Mouse (Mus musculus): ENCODE measurements around the gene Il23a. TPM values are rescaled to one million over a fixed set of nuclear protein-coding genes. Genes with fewer than 3 reads are reported as not detected.

Il23a gene
- polyA plus RNA-seq, 1 experiment from 2014 or later = not detected

- WGBS = 95% methylated on average over 8 of the region's 8 CpGs
- no peak overlapping the region for H3K4me3 ChIP-seq (ENCODE audit: low read depth, low read length)
- no peaks in the 10 kb centered on the region for H3K9me3 ChIP-seq (ENCODE audit: control insufficient read depth, low read length)
- peaks cover 25% of the 10 kb centered on the region for H3K36me3 ChIP-seq (ENCODE audit: control insufficient read depth, insufficient read depth, low read length)
- H3K4me1 ChIP-seq (ENCODE audit: control insufficient read depth, insufficient read depth, low read length) = no peaks in the 10 kb centered on the region
- H3K4me2 ChIP-seq = no peak overlapping the region
- DNase-seq (ENCODE audit: low spot score, missing footprints) (peak; percentile 19), ATAC-seq (ENCODE audit: low FRiP score) (no peak)
- H3K27ac ChIP-seq (ENCODE audit: low read depth, low read length) = no peak overlapping the region
- H3K9ac ChIP-seq (ENCODE audit: low read length) = no peak overlapping the region
- H3K27me3 ChIP-seq (ENCODE audit: control insufficient read depth, insufficient read depth, low read length) = no peaks in the 10 kb centered on the region
Observed at GRCm38 (mm10) chr10:128315578-128315977, 17.0 kb upstream of the Il23a start.

DNA sequence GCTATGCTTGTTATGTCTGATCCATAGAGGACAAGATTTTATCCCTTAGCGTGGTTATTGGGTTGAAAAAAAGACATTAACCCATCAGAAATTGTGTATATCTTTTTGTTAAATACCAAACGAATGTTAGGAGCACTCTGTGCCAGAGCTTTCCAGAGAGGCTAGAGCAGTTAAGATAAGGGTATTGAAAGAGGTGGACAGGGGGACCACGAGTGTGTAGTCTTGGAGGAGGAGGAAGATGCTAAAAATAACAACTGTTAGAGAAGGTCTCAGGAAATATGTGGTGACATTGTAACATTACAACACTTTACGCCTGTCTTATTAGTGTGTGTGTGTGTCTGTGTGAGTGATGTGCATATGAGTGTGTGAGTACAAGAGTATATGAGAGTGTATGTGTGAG, 12.3 kb upstream of the Il23a start:
- WGBS = 95% methylated on average over 4 of the region's 4 CpGs
- H3K27me3 ChIP-seq (ENCODE audit: control insufficient read depth, insufficient read depth, low read length) = no peaks in the 10 kb centered on the region
- ATAC-seq (ENCODE audit: low FRiP score) (no peak), DNase-seq (ENCODE audit: low spot score, missing footprints) (no peak)
- H3K36me3 ChIP-seq (ENCODE audit: control insufficient read depth, insufficient read depth, low read length) = peaks cover 25% of the 10 kb centered on the region
- no peak overlapping the region for H3K4me2 ChIP-seq
- no peak overlapping the region for H3K4me3 ChIP-seq (ENCODE audit: low read depth, low read length)
- no peak overlapping the region for H3K9ac ChIP-seq (ENCODE audit: low read length)
- no peaks in the 10 kb centered on the region for H3K9me3 ChIP-seq (ENCODE audit: control insufficient read depth, low read length)
- H3K4me1 ChIP-seq (ENCODE audit: control insufficient read depth, insufficient read depth, low read length) = no peaks in the 10 kb centered on the region
- no peak overlapping the region for H3K27ac ChIP-seq (ENCODE audit: low read depth, low read length)

- WGBS = 88% methylated on average over 11 of the region's 11 CpGs
- Histone ChIP-seq H3K4me2 (no peak overlapping the region), H3K27me3 (ENCODE audit: control insufficient read depth, insufficient read depth, low read length) (no peaks in the 10 kb centered on the region), H3K27ac (ENCODE audit: low read depth, low read length) (no peak overlapping the region), H3K4me1 (ENCODE audit: control insufficient read depth, insufficient read depth, low read length) (no peaks in the 10 kb centered on the region), H3K36me3 (ENCODE audit: control insufficient read depth, insufficient read depth, low read length) (peaks cover 25% of the 10 kb centered on the region), H3K9me3 (ENCODE audit: control insufficient read depth, low read length) (no peaks in the 10 kb centered on the region), H3K4me3 (ENCODE audit: low read depth, low read length) (no peak overlapping the region), H3K9ac (ENCODE audit: low read length) (no peak overlapping the region)
- ATAC-seq (ENCODE audit: low FRiP score) (no peak), DNase-seq (ENCODE audit: low spot score, missing footprints) (peak; percentile 14)
Observed at GRCm38 (mm10) chr10:128310177-128310576, 11.6 kb upstream of the Il23a start.

DNA sequence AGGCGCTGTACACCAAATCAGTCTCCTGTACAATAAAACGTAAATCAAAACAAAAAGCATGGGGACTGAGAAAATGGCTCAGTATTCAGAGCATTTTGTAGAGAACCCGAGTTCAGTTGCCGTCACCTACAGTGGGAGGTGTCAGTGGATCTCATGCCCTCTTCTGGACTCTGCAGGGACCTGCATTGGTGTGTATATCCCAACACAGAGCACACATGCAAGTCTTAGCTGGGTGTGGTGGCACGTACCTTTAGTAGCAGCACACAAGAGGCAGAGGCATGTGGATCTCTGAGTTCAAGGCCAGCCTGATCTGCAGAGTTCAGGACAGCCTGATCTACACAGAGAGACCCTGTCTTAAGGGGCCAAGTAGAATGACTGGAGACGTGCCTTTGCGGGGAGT, 11.1 kb upstream of the Il23a start:
- Histone ChIP-seq H3K9ac (ENCODE audit: low read length) (no peak overlapping the region), H3K4me1 (ENCODE audit: control insufficient read depth, insufficient read depth, low read length) (no peaks in the 10 kb centered on the region), H3K27ac (ENCODE audit: low read depth, low read length) (no peak overlapping the region), H3K9me3 (ENCODE audit: control insufficient read depth, low read length) (no peaks in the 10 kb centered on the region), H3K4me3 (ENCODE audit: low read depth, low read length) (no peak overlapping the region), H3K4me2 (no peak overlapping the region), H3K36me3 (ENCODE audit: control insufficient read depth, insufficient read depth, low read length) (peaks cover 23% of the 10 kb centered on the region), H3K27me3 (ENCODE audit: control insufficient read depth, insufficient read depth, low read length) (no peaks in the 10 kb centered on the region)
- DNase-seq (ENCODE audit: low spot score, missing footprints) (no peak), ATAC-seq (ENCODE audit: low FRiP score) (no peak)
- WGBS = 92% methylated on average over 7 of the region's 7 CpGs

GRCm38 (mm10) chr10:128303126-128304021, 4.8 kb upstream of the Il23a start, which contains the start of gene Pan2:
Pan2 (plus strand) TSS chr10:128303335.
- Histone ChIP-seq H3K4me3 (ENCODE audit: low read depth, low read length) (peak within 1 kb of the TSS; percentile 40), H3K4me1 (ENCODE audit: control insufficient read depth, insufficient read depth, low read length) (peaks cover 11% of the 10 kb centered on the region), H3K36me3 (ENCODE audit: control insufficient read depth, insufficient read depth, low read length) (peaks cover 3% of the 10 kb centered on the region; the same call in 1 of the 2 replicates), H3K4me2 (peak within 1 kb of the TSS; percentile 65), H3K9ac (ENCODE audit: low read length) (peak within 1 kb of the TSS; percentile 76), H3K9me3 (ENCODE audit: control insufficient read depth, low read length) (no peaks in the 10 kb centered on the region), H3K27ac (ENCODE audit: low read depth, low read length) (peak within 1 kb of the TSS; percentile 73), H3K27me3 (ENCODE audit: control insufficient read depth, insufficient read depth, low read length) (no peaks in the 10 kb centered on the region)
- ATAC-seq (ENCODE audit: low FRiP score) = peak; percentile 99
- WGBS = 3% methylated on average over 37 of the region's 37 CpGs
- peak; percentile 100 for DNase-seq (ENCODE audit: low spot score, missing footprints)

DNA sequence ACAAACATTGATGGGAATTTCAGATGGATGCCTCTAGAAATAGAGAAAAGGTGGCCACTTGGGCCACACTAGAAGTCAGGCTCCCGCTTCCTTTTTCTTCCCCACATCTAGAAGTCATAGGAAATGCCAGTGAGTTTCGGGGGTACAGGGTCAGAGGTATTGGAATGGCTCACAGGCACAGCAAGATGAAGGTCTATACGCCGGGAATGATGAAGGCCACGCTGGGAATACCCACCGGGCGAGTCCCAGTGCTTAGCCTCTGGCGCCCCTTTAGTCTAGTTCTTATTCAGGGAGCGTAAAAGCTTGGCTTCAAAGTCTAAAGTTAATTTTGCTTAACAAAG, 4.2 kb upstream of the Il23a start:
- WGBS = 0% methylated on average over 9 of the region's 9 CpGs
- Histone ChIP-seq H3K27me3 (ENCODE audit: control insufficient read depth, insufficient read depth, low read length) (no peaks in the 10 kb centered on the region), H3K36me3 (ENCODE audit: control insufficient read depth, insufficient read depth, low read length) (no peaks in the 10 kb centered on the region), H3K4me3 (ENCODE audit: low read depth, low read length) (peak overlapping the region; percentile 40), H3K9me3 (ENCODE audit: control insufficient read depth, low read length) (no peaks in the 10 kb centered on the region), H3K9ac (ENCODE audit: low read length) (peak overlapping the region; percentile 73), H3K27ac (ENCODE audit: low read depth, low read length) (peak overlapping the region; percentile 52), H3K4me1 (ENCODE audit: control insufficient read depth, insufficient read depth, low read length) (peaks cover 11% of the 10 kb centered on the region), H3K4me2 (peak overlapping the region; percentile 65)
- DNase-seq (ENCODE audit: low spot score, missing footprints) (no peak), ATAC-seq (ENCODE audit: low FRiP score) (peak; percentile 59)

- Histone ChIP-seq H3K27ac (ENCODE audit: low read depth, low read length) (peak overlapping the region; percentile 52), H3K4me3 (ENCODE audit: low read depth, low read length) (peak overlapping the region; percentile 40), H3K27me3 (ENCODE audit: control insufficient read depth, insufficient read depth, low read length) (no peaks in the 10 kb centered on the region), H3K36me3 (ENCODE audit: control insufficient read depth, insufficient read depth, low read length) (no peaks in the 10 kb centered on the region), H3K4me1 (ENCODE audit: control insufficient read depth, insufficient read depth, low read length) (peaks cover 11% of the 10 kb centered on the region), H3K4me2 (peak overlapping the region; percentile 65), H3K9me3 (ENCODE audit: control insufficient read depth, low read length) (no peaks in the 10 kb centered on the region), H3K9ac (ENCODE audit: low read length) (peak overlapping the region; percentile 73)
- WGBS = 46% methylated on average over 3 of the region's 3 CpGs
- DNase-seq (ENCODE audit: low spot score, missing footprints) (no peak), ATAC-seq (ENCODE audit: low FRiP score) (no peak)
Observed at GRCm38 (mm10) chr10:128302357-128302756, 3.8 kb upstream of the Il23a start.

- WGBS = 75% methylated on average over 6 of the region's 6 CpGs
- H3K9ac ChIP-seq (ENCODE audit: low read length) = no peak overlapping the region
- ATAC-seq (ENCODE audit: low FRiP score) = no peak
Observed at GRCm38 (mm10) chr10:128298243-128298642, 309 bp downstream of the Il23a start.

GRCm38 (mm10) chr10:128297622-128298021, 930 bp downstream of the Il23a start:
- Histone ChIP-seq H3K27me3 (ENCODE audit: control insufficient read depth, insufficient read depth, low read length) (no peaks in the 10 kb centered on the region), H3K36me3 (ENCODE audit: control insufficient read depth, insufficient read depth, low read length) (no peaks in the 10 kb centered on the region), H3K27ac (ENCODE audit: low read depth, low read length) (no peak overlapping the region), H3K9ac (ENCODE audit: low read length) (no peak overlapping the region), H3K4me1 (ENCODE audit: control insufficient read depth, insufficient read depth, low read length) (peaks cover 5% of the 10 kb centered on the region), H3K9me3 (ENCODE audit: control insufficient read depth, low read length) (no peaks in the 10 kb centered on the region), H3K4me2 (no peak overlapping the region), H3K4me3 (ENCODE audit: low read depth, low read length) (no peak overlapping the region)
- 86% methylated on average over 11 of the region's 11 CpGs for WGBS
- no peak for ATAC-seq (ENCODE audit: low FRiP score)
- DNase-seq (ENCODE audit: low spot score, missing footprints) = no peak

More at GRCm38 (mm10) chr10:128298243-128298642, 309 bp downstream of the Il23a start:
- Histone ChIP-seq H3K9me3 (ENCODE audit: control insufficient read depth, low read length) (no peaks in the 10 kb centered on the region), H3K4me2 (no peak overlapping the region), H3K4me1 (ENCODE audit: control insufficient read depth, insufficient read depth, low read length) (peaks cover 5% of the 10 kb centered on the region), H3K27ac (ENCODE audit: low read depth, low read length) (no peak overlapping the region), H3K4me3 (ENCODE audit: low read depth, low read length) (no peak overlapping the region), H3K27me3 (ENCODE audit: control insufficient read depth, insufficient read depth, low read length) (no peaks in the 10 kb centered on the region), H3K36me3 (ENCODE audit: control insufficient read depth, insufficient read depth, low read length) (no peaks in the 10 kb centered on the region)
- DNase-seq (ENCODE audit: low spot score, missing footprints) = no peak
